Mouse (Mus musculus) spleen, adult 18-20 months (tissue): ENCODE measurements around the gene Txn2.

Source experiments
- DNase-seq, 2 experiments: peaks; one replicate each; pipeline ENCODE4 v3.0.0; 2022; ENCODE audit warnings: mixed read lengths in 2 of 2

Txn2 gene

DNA sequence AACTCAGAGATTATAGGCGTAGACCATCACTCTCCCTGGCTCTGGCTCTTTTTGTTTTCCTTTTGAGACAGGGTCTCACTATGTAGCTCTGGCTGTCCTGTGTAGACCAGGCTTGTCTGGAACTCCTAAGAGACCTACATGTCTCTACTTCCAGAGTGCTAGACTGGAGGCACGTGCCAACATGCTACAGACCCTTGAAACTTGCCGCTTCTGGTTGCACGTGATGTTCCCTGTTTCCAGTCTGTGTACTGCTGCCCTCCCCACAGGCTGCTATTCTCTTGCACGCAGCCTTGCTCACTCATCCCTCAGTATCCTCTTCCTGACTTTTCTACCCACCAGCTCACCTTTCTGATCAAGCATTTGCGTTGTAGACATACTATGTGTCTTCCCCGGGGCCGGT is 22.7 kb downstream of the Txn2 start:
- no peak for DNase-seq

DNA sequence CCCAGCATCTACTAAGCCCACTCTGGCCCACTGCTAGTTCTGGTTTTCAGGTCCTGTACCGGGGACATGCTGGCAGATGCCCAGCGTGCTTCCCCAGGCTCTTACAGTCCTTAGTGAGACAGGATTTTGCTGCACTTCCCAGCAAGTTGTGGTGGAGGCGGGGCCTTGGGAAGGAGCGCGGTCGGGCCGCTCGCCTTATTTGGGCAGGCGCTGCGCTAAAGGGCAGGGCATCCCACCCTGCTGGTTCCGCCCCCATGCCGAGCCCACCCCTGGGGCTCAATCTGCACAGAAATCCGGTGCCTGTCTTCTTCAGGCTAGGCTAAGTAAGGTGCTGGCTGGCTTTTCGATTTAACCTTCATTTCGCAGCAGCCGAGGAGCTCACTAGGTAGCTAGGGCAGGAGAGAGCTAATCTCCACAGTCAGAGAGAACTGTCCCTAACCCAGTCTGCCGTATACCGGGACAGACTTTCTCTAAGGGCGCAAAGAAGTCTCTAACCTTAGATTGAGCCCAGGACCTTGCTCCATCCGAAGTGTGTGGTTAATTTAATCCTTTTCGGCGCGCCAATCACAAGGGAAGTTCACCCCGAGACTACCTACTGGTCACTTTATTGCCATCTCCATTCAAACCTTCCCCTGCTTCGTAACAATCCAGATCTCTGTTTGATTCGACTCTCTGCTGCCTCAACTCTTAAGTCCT is 23.4 kb downstream of the Txn2 start:
- peak; percentile 47 to 55 for DNase-seq

DNA sequence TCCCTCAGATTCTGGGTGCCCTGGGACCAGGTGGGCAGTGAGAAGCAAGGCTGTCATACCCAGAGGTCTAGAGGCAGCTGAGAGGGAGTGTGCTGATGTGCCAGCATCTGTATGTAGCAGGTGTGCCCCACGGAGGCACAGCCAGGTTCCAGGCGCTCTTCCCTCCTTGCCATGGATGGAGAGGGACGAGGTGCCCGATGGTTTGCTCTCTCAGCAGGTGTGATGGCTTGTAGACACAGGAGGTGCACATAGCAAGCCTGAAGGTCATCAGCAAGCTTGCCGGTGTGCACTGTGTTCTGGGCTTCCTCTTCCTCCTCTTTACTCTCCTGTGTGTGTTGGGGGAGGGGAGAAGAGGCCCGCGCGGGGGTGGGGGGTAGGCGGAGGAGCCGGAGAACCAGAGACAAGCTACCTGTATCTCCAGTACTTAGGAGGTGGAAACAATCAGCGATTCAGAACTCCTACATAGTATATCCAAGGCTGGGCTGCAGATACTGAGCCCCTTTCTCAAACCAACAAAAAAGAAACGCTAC is 24.4 kb downstream of the Txn2 start:
- DNase-seq = no peak

DNA sequence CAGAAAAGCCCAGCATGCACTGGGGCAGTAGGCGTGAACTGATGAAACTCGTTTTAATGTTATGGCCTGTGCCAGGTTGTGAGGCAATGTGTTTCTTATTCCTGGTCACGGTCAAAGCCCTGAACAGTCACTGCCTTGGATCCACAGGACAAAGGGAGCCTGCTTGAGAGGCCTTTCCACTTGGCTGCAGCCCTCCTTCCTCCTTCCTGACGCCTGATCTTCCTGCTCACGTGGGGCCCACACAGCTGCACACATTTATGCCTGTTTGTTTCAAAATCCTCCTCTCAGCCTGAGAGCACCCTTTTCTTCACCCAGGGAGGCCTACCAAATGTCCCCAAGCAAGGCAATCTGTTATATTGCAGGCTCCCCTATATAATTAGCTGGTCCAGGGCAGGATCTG is 25.6 kb downstream of the Txn2 start:
- DNase-seq = no peak

DNA sequence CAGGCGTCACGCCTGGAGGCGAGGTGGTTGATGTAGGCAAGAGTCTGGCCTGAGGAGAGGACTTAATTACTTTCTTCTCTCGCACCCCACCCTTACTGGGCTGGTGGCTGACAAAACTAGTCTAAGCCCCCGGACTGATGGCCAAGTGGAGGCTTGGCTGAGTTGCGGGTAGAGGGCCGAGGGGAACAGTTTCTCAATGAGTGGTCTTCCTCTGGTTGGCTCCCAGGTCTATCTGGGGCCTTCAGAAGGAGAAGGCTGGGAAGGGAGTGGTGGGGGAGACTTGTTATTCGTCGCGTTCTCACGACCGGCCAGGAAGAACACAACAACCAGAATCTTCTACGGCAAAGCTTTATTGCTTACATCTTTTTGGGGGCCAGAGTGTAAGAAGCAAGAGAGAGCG is 33.9 kb downstream of the Txn2 start:
- DNase-seq = no peak

DNA sequence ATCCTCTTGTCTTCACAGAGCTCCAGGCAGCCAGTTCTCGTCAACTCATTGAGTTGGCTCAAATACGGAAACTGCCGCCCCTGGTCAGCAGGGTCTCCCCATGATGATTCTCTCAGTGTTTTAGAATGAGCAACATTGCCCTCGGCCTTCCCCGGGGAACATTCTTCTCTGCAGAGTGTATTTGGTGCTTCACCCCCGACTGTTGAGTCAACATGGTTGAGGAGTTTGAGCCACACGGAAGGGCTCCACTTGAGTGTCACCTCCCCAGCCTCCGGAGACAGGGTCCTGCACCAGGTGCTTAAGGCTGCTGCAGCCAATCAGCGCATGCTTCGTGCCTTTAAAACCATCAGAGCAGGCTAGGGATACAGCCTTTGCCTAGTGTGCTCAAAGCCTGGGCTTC is 35.5 kb downstream of the Txn2 start:
- no peak for DNase-seq

DNA sequence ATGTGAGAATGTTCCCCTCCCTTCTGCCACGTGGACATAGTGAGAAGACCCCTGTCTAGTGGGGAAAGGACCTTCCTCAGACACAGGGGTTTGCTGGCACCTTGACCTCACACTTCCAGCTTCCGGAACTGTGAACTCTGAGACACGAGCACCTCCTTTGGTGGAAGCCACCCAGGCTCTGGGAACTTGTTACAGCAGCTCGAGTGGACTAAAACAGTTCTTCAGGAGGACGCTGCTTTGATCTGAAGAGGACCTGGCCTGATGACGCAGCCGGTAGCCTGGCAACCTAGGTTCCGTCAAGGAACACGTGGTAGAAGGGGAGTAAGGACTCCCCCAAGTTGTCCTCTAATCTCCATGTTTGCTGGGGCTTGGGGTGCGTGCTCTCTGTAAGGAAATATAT is 36.4 kb downstream of the Txn2 start:
- DNase-seq = no peak

DNA sequence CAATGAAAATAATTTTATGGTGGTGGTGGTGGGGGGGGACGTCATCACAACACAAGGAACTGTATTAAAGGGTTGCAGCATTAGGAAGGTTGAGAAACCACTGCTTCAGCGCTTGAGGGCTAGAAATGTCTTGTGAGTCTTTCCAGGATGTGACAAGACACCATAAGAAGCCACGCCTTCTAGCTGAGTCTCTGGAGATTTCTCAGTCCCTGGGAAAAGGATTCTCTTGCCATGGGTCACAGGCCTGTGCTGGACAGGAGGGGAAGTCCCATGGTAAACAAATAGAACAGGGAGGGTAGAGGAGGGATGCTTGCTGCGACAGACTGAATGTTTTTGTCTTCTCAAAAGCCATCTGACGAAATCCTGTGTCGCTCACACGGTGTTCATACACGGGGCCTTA is 37.0 kb downstream of the Txn2 start:
- no peak for DNase-seq

DNA sequence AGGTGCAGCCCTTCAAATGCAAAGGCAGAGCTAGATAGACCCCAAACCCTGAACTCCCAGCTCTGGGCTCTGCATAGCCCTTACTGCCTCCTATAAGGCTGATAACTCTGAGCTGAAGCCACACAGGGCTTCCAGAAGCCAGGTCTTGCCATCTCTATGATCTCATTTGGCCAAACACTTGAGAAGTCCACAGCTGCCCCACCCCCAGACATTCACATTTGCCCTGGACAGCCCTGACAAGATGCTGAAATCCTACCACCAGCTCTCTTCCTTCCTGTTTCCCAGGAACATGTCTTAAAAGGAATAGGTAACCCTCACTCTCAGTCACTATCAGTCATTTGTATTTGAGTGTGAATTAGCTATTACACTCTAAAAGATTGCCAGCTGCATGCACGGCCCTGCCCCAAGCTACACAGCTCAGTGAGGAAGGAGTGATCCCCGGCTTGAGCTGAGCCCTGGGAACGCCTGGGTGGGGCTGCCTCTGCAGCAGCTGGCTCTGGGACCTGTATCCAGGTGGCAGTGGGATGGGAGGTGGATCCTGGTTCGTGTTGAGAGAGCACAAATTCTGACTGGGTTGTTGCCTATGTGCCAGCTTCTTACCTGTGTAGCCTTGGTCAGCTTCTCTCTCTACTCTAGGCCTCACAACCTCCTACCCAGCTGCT is 38.9 kb downstream of the Txn2 start:
- no peak for DNase-seq

DNA sequence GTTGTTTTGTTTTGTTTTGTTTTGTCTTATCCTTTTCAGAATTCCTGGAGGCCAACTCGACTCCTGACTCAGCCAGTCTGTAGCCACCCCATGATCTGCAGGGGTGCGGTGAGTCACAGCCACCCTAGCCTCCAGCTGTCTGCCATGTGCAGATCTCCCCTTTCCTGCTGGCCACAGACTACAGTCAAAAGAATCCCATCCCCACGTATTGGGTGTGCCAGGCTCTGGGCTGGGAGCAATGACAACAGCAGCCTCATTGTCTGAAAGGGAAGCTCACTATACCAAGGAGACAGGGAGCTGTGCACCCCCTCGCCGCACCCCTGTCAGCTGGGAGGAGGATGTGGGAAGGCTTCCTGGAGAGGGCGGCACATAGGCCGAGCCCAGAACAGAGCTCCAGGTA is 40.5 kb downstream of the Txn2 start:
- no peak for DNase-seq

DNA sequence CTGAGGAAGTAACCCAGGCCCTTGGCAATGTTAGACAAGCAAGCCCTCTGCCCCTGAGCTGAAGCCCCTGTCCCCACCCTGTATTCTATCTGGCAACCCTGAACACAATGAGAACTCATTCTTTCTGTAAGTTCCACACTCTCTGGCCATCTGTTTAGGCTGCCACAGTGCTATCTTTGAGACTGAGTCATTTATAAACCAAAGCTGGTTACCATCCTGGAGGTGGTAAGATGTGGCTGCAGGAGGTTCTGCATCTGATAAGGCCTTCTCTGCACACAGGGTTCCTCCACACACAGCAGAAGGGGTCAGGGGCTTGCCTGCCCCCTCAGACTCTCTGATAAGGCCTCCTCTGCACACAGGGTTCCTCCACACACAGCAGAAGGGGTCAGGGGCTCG is 41.7 kb downstream of the Txn2 start:
- no peak for DNase-seq

DNA sequence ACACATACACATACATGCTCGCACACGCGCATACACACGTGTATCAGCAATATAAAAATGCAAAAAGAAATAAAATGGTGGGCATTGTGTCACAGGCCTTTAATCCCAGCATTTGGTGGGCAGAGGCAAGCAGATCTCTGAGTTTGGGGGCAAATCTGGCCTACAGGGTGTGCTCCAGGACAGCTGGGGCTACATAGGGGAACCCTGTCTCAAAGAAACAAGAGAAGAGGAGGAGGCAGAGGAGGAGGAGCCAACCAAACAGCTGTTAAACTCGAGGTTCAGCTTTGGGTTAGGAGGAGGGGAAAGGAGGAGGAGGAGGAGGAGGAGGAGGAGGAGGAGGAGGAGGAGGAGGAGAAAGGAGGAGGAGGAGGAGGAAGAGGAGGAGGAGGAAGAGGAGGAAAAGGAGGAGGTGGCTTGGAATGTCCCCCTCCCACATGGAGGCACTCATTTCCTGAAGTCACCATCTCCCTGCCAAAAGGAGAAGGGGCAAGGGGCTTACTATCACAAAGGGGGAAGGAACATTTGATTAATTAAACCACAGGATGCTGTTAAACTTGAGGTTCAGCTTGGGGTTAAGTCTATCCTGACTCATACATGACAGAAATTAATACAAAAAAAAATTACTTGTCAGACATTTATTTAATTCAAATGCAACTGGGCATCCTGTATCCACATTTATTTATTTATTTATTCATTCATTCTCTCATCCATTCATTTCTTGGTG is 42.3 kb downstream of the Txn2 start:
- no peak for DNase-seq

DNA sequence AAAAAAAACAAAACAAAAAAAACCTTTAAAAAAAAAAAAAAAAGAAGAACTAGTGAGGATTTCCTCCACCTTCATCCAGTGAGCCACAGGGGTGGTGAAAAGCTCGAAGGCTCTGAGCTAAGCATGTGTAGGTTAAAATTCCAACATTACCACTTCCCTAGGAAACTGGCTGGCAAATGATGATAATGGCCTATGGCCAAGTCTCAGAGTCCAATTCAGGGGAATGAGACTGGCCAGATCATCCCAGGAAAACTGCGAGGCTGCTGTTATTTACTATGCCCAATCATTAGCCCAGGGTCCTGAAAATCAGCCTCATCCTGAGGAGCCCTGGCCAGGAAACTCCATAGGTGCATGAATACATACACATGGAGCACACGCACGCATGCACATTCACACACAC is 42.9 kb downstream of the Txn2 start:
- DNase-seq = no peak

DNA sequence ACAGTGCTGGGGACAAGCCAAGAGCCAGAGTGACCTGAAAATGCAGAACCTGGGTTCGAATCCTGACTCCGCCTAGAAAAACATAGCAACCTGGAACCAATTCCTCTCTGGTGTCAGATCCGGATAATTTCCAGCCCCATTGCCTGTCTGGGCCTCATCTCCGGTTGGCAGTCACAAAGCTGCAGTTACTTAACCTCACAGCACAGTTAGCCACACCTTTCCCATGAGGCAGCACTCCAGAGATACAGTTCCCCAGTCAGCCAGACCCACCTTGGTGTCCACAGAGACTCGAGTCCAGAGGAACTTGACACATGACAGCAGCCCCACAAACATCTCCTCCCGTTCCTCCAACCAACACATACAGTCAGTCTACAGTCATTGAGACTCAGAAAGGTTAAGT is 43.6 kb downstream of the Txn2 start:
- DNase-seq = no peak

DNA sequence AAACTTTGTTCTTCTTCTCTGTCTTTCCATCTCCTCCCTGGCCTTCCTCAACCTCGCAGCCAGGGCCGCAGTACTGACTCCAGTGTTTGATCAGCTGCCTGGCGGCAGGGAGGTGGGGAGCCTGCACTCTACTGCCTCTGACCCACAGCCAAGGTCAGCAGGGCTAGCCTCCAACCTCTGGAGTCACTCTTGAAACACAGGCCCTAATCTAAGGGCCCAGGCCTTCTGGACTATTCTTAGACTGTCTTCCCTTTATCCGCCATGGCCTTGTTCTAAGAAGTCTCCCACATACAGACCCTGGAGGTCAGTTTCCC is 45.2 kb downstream of the Txn2 start:
- no peak for DNase-seq

DNA sequence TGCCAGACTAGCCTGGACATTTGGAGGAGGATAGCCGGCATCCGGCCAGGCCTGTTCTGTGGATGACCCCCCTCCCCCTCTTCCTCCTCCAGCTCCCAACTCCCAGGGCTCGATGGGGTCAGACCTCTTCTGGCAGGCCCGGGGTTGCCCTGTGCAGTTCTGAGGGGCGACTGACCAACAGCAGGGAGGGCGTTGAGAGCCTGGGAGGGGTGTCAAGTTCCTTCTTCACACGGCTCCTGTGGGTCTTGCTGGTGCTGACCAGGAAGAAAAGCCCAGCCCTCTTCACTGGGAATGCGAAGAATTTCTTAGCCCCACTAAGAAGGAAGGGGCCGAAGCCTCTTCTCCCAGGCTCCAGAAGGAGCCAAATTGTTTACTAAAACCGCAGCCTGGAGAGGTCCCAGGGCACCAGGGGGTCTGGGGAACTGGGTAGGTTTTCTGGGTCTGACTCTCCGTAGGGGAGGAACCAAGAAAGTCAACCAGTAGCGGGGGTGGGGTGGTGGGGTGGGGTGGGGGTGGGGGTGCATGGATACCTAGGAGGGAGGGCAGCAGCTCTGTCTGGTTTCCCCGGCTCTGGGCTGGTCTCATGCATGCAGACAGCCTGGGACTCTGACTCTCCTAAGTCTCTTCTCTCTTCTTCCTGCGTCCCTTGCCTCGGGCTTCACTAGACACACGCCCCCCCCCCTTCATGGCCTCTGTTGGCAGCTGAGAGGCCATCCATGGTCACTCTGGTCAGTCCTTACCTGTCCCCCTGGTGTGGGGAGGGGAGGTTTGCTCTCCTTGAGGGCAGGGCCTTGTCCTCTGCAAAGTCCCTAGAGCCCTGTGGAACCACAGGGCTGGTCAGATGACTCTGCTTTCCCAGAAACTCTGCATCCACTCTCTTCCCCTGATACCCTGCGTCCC is 45.8 kb downstream of the Txn2 start:
- peak in 1 of 2 experiments; percentile 33 for DNase-seq

DNA sequence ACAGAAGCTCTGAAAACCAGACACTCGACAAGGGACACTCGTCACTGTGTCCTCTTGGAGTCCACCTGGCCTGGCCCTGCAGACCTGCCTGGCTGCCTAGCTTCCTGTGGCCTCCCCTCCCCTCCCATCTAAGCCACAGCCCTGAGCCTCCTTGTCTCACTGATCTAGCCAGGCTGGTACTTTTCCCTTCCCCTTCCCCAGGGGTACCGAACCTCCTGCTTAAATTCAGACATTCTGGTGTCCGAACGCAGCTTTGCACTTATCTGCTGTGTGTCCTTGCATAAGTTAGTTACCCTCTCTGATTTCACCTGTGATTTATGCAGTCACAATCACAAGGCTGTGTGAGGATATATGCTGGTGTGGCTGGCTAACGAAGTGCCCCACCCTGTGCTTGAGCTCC is 46.5 kb downstream of the Txn2 start:
- no peak for DNase-seq

DNA sequence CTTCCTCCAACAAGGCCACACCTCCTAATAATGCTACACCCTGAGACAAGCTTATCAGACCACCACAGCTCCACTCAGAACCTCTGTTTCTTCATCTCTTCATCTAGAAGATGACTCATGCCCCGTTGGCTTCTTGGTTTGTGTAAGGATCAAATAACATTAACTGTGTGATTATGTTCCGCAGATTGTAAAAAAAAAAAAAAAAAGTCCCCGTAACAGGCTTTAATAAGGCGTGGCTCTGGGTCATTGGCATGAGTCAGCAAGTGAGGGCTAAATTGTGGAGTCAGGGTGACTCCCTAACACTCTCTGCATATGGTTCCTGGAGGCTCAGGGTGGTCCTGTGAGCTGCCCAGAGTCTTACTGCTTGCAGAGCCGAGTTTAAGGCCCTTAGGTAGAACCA is 47.1 kb downstream of the Txn2 start:
- no peak for DNase-seq

DNA sequence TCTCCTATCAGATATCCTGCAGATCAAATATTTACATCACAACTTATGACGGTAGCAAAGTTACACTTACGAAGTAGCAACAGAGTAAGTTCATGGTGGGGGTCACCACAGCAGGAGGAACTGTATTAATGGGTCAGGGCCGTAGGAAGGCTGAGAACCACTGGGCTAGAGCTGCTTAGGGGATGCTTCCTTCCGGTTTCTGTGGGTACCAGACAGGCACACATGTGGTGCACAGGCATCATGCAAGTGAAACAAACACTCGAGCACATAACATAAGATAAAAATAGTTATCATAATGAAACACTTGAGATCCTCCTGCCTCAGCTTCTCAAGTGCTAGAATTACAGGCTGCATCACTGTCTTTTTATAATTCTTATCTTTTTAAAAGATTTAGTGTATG is 48.1 kb downstream of the Txn2 start:
- no peak for DNase-seq

DNA sequence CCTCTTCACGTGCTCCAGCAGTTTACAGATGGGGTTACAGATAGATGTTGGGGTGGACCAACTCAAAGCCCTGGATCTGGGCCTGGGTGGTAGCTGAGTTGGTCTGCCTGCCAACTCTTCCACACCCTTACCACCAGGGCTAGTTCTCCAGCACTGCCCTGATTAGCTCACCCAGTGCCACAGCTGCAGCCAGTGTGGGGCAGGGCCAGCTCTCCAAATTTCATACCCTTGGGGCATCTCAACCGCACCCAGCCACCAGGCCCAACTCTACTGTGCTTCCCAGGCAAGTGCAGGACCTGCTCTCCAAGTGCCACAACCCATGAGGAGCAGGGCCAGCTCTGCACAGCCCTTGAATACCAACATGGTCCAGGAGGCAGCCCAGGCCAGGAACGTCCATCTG is 49.0 kb downstream of the Txn2 start:
- no peak for DNase-seq

DNA sequence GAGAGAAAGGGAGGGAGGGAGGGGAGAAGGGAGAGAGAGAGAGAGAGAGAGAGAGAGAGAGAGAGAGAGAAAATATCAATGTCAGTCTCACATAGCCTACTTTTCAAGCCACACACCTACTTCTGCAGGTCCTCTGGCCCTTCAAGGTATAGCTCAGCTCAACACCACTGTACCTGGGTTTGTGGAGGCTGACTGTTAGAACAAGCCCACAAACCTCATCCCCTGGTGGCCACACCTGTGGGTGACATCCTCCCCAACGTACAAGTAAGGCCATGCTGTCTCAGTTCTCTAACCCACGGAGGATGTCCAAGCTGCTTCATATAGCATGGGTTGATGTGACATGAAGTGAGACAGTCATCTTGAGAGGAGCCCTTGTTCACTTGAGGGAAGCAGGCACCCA is 51.6 kb downstream of the Txn2 start:
- peak in 1 of 2 experiments; percentile 30 for DNase-seq

DNA sequence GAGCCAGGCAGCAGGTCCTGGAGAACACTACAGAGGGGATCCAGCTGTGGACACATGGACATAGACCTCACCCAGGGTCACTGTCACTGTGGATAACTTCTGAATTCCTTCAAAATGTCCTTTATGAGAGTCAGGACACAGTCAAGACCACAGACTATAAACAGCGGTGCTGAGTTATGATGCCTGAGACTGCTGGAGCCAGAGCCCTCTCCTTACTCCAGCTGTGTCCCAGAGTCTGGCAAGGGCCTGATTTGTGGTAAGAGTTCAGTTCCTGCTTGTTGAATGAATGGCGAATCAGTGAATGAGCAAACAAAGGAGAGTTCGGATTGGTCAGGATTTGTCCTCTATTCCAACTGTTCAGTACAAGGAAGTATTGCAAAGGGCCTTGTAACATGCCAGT is 52.1 kb downstream of the Txn2 start:
- no peak for DNase-seq

DNA sequence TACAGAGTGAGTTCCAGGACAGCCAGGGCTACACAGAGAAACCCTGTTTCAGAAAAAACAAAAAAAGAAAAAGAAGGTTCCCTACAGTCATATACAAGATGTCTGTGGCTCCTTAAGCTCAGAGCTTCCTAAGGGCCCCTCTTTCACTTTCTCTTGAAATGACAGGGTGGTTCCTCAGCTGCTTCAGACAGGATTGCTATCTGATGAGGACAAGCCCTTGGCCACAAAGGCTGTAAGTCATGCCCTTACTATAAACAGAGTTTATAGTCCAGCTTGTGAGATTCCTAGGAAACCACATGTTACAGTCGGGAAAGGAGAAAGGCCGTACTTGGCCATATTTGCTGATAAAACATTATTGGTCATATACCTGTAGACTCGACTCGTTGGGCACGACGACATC is 52.9 kb downstream of the Txn2 start:
- DNase-seq = no peak
